Mouse (Mus musculus) urinary bladder, postnatal 4 days (tissue): ENCODE data around the gene Cfap58.

Experiments
- DNase-seq, 2 experiments: peaks; one replicate each; pipeline ENCODE4 v3.0.0; 2021 to 2022; ENCODE audit warnings: low spot score in 2 of 2

Gene Cfap58

GRCm38 (mm10) chr19:47937443-47938406, at the start of gene Cfap58:
Cfap58 (plus strand) TSS chr19:47937675.
- no peak for DNase-seq

- no peak for DNase-seq
Observed at GRCm38 (mm10) chr19:47888037-47888436, 49.4 kb upstream of the Cfap58 start.

GRCm38 (mm10) chr19:47890489-47891130, 46.9 kb upstream of the Cfap58 start:
- no peak for DNase-seq

- DNase-seq = no peak
Observed at GRCm38 (mm10) chr19:47891562-47892312, 45.7 kb upstream of the Cfap58 start.

- DNase-seq = no peak
Observed at GRCm38 (mm10) chr19:47893092-47893491, 44.4 kb upstream of the Cfap58 start.

- DNase-seq = no peak
Observed at GRCm38 (mm10) chr19:47898472-47899079, 38.9 kb upstream of the Cfap58 start.

- DNase-seq = no peak
Observed at GRCm38 (mm10) chr19:47900012-47900411, 37.5 kb upstream of the Cfap58 start.

GRCm38 (mm10) chr19:47900558-47900957, 36.9 kb upstream of the Cfap58 start:
- no peak for DNase-seq

- DNase-seq = no peak
Observed at GRCm38 (mm10) chr19:47902316-47903201, 34.9 kb upstream of the Cfap58 start.

GRCm38 (mm10) chr19:47903679-47904078, 33.8 kb upstream of the Cfap58 start:
- DNase-seq = no peak

GRCm38 (mm10) chr19:47905081-47905480, 32.4 kb upstream of the Cfap58 start:
- DNase-seq = no peak

- DNase-seq = no peak
Observed at GRCm38 (mm10) chr19:47905603-47906002, 31.9 kb upstream of the Cfap58 start.

GRCm38 (mm10) chr19:47907596-47907995, 29.9 kb upstream of the Cfap58 start:
- DNase-seq = no peak

GRCm38 (mm10) chr19:47908961-47909371, 28.5 kb upstream of the Cfap58 start:
- DNase-seq = no peak

- no peak for DNase-seq
Observed at GRCm38 (mm10) chr19:47909387-47910116, 27.9 kb upstream of the Cfap58 start.

GRCm38 (mm10) chr19:47910117-47910618, 27.3 kb upstream of the Cfap58 start:
- no peak for DNase-seq

GRCm38 (mm10) chr19:47910751-47911150, 26.7 kb upstream of the Cfap58 start:
- no peak for DNase-seq

- no peak for DNase-seq
Observed at GRCm38 (mm10) chr19:47913344-47913743, 24.1 kb upstream of the Cfap58 start.

- DNase-seq = no peak
Observed at GRCm38 (mm10) chr19:47914191-47914590, 23.3 kb upstream of the Cfap58 start.

GRCm38 (mm10) chr19:47915251-47915650, 22.2 kb upstream of the Cfap58 start:
- DNase-seq = no peak
